In genomic region chr3:129657775-129658174, GRCm38 (mm10) we compare ENCODE assay signal across 16 mouse cellular contexts.
DNase-seq lines count a peak whose midpoint lies in the region; ATAC-seq and TF ChIP-seq lines count a peak whose summit lies in the region.
"Had no signal": no experiment of that assay in that cellular context is flagged by ENCODE, and none has a peak within 500 bp of the region (broad histone marks: within the 10 kb centered on the region; RNA-seq: fewer than 3 reads in every experiment).

No protein-coding gene starts in this region.

- TF ChIP-seq POLR2A in bone marrow macrophage, adult 2 months (IDR thresholded peaks at IDR 0.05; ENCODE audit: borderline replicate concordance, low read depth, low read length) = no peak

- H3K4me3 ChIP-seq in bone marrow macrophage, adult 2 months (ENCODE audit: insufficient read depth, low read length) = 0 out of 2 replicates have a peak overlapping the region, but pooled peaks have one; percentile 9
- H3K4me3 ChIP-seq: embryonic facial prominence, embryonic 10.5 days; embryonic facial prominence, embryonic 12.5 days; forebrain, embryonic 13.5 days; forebrain, embryonic 15.5 days had no signal

- ATAC-seq in granulocyte monocyte progenitor cell, adult 5-6 weeks (replicated peaks; ENCODE audit: poor library complexity, severe bottlenecking) = peak; percentile 52
- peak; percentile 60; the same call in 1 of the 2 replicates for ATAC-seq in megakaryocyte progenitor cell, adult 5-6 weeks (replicated peaks; ENCODE audit: poor library complexity)
- ATAC-seq: forebrain, embryonic 13.5 days; forebrain, embryonic 15.5 days had no signal

- no peak for TF ChIP-seq CTCF in bone marrow macrophage, adult 2 months (IDR thresholded peaks at IDR 0.05; ENCODE audit: low read depth, low read length)

- DNase-seq in frontal cortex, adult 2 months (ENCODE audit: extremely low spot score in 1 of 2, low spot score in 1 of 2) = no peak
- DNase-seq in spleen, postnatal 14 days (ENCODE audit: low spot score in 2 of 2) = no peak
- DNase-seq: adrenal gland, adult 2 months; adrenal gland, postnatal 10 days; adrenal gland, postnatal 25 days; cerebellum, adult 11-12 months; cerebellum, adult 2 months; cerebellum, adult 9-10 months; cerebellum, postnatal 25 days had no signal

- H3K27ac ChIP-seq in bone marrow macrophage, adult 2 months (ENCODE audit: insufficient read depth, low read depth, low read length) = no peak overlapping the region
- H3K27ac ChIP-seq: embryonic facial prominence, embryonic 10.5 days; embryonic facial prominence, embryonic 12.5 days; forebrain, embryonic 13.5 days; forebrain, embryonic 15.5 days had no signal

- H3K4me1 ChIP-seq in bone marrow macrophage, adult 2 months (ENCODE audit: control insufficient read depth, insufficient read depth, low read length) = peaks cover 9% of the 10 kb centered on the region
- H3K4me1 ChIP-seq: embryonic facial prominence, embryonic 10.5 days; embryonic facial prominence, embryonic 12.5 days; forebrain, embryonic 13.5 days; forebrain, embryonic 15.5 days had no signal
